8 mouse cellular contexts compared by ENCODE assay signal in genomic region chr2:180996436-180996835, GRCm38 (mm10). TPM values are rescaled to one million over a fixed set of nuclear protein-coding genes. Genes with fewer than 3 reads are reported as not detected.
DNase-seq lines count a peak whose midpoint lies in the region; ATAC-seq and TF ChIP-seq lines count a peak whose summit lies in the region.
"Had no signal": no experiment of that assay in that cellular context is flagged by ENCODE, and none has a peak within 500 bp of the region (broad histone marks: within the 10 kb centered on the region; RNA-seq: fewer than 3 reads in every experiment).

No protein-coding gene starts in this region.

- no peak overlapping the region for H3K27ac ChIP-seq in CH12.LX (ENCODE audit: insufficient read depth, low read depth)
- no peak overlapping the region for H3K27ac ChIP-seq in lung, postnatal 0 days (ENCODE audit: low read length)
- H3K27ac ChIP-seq: limb, embryonic 12.5 days had no signal

- TF ChIP-seq CTCF in CH12.LX (conservative IDR thresholded peaks at IDR 0.05 in 1 of 2, IDR thresholded peaks at IDR 0.05 in 1 of 2; ENCODE audit: low read depth in 2 of 2, low read length in 2 of 2): peak; percentile 71 to 80
- TF ChIP-seq CTCF in lung, postnatal 0 days (IDR thresholded peaks at IDR 0.05): peak; percentile 92

- no peak for TF ChIP-seq EP300 in CH12.LX (IDR thresholded peaks at IDR 0.05; ENCODE audit: low read length)
- TF ChIP-seq EP300 in lung, postnatal 0 days (IDR thresholded peaks at IDR 0.05): no peak

- no peak for TF ChIP-seq POLR2A in CH12.LX (IDR thresholded peaks at IDR 0.05; ENCODE audit: low read depth, low read length)

- no peaks in the 10 kb centered on the region for H3K4me1 ChIP-seq in CH12.LX (ENCODE audit: control insufficient read depth in 1 of 2, insufficient read depth in 2 of 2)
- no peaks in the 10 kb centered on the region for H3K4me1 ChIP-seq in lung, postnatal 0 days (ENCODE audit: insufficient read depth, low read depth, low read length)
- H3K4me1 ChIP-seq: limb, embryonic 12.5 days had no signal

- peak; percentile 56 for TF ChIP-seq RAD21 in CH12.LX (IDR thresholded peaks at IDR 0.05; ENCODE audit: low read depth, low read length)

- DNase-seq in CH12.LX (ENCODE audit: extremely low read depth) (peak; percentile 35), R1 (ENCODE audit: low read depth, low spot score) (peak; percentile 57)
- DNase-seq in embryo, embryonic 11 days: peak; percentile 64
- DNase-seq in heart, postnatal 14 days: peak; percentile 22 to 42
- DNase-seq in kidney, postnatal 25 days: peak; percentile 36 to 49
- DNase-seq in lung, postnatal 0 days (ENCODE audit: low spot score): peak; percentile 67
- peak; percentile 62 for DNase-seq in right cerebral cortex, adult 18-20 months

- H3K79me2 ChIP-seq in CH12.LX (replicated peaks; ENCODE audit: control insufficient read depth, extremely low read depth, insufficient read depth, poor library complexity, severe bottlenecking): no peaks in the 10 kb centered on the region

- no peak overlapping the region for H3K9ac ChIP-seq in CH12.LX (ENCODE audit: insufficient read depth, low read depth)
- no peak overlapping the region for H3K9ac ChIP-seq in lung, postnatal 0 days (replicated peaks; ENCODE audit: low read depth)
- H3K9ac ChIP-seq: limb, embryonic 12.5 days had no signal

- no peaks in the 10 kb centered on the region for H3K9me3 ChIP-seq in CH12.LX (replicated peaks; ENCODE audit: low read length)
- H3K9me3 ChIP-seq in lung, postnatal 0 days (ENCODE audit: low read length): no peaks in the 10 kb centered on the region
- H3K9me3 ChIP-seq: limb, embryonic 12.5 days had no signal

- H3K4me2 ChIP-seq in CH12.LX (ENCODE audit: insufficient read depth, low read depth, poor library complexity, severe bottlenecking): no peak overlapping the region
- no peak overlapping the region for H3K4me2 ChIP-seq in lung, postnatal 0 days (replicated peaks; ENCODE audit: low read depth, low read length)
- H3K4me2 ChIP-seq: limb, embryonic 12.5 days had no signal

- in situ Hi-C loops in CH12.LX (cut with MboI; ENCODE audit: low pct_ligation_motif_present, low pct_unique_long_range_greater_than_20kb, low sequenced_read_pairs): loop anchor here (5.0 kb wide), 1 partner anchor 61 kb away; no protein-coding TSS in a partner anchor

- H3K4me3 ChIP-seq in CH12.LX (replicated peaks in 1 of 3; ENCODE audit: low read depth in 2 of 3, low read length in 2 of 3, poor library complexity in 1 of 3): no peak overlapping the region
- no peak overlapping the region for H3K4me3 ChIP-seq in lung, postnatal 0 days (ENCODE audit: low read depth, low read length)
- H3K4me3 ChIP-seq: limb, embryonic 12.5 days had no signal

- WGBS in lung, postnatal 0 days: 6% methylated on average over 5 of the region's 5 CpGs

- intact Hi-C loops in heart, postnatal 14 days (cut with DNase I): loop anchor here (1.0 kb wide), 2 partner anchors 64 to 76 kb away; no protein-coding TSS in a partner anchor

- dilution Hi-C loops in CH12.LX (cut with MboI; ENCODE audit: extremely low pct_ligation_motif_present, extremely low pct_unique_long_range_greater_than_20kb, low sequenced_read_pairs): no loop called here

- no peaks in the 10 kb centered on the region for H3K36me3 ChIP-seq in CH12.LX (replicated peaks in 1 of 2; ENCODE audit: control insufficient read depth in 1 of 2, insufficient read depth in 1 of 2, low read length in 1 of 2)
- H3K36me3 ChIP-seq in lung, postnatal 0 days (ENCODE audit: insufficient read depth, low read length): no peaks in the 10 kb centered on the region
- H3K36me3 ChIP-seq: limb, embryonic 12.5 days had no signal

- no peaks in the 10 kb centered on the region for H3K27me3 ChIP-seq in CH12.LX (replicated peaks)
- H3K27me3 ChIP-seq in lung, postnatal 0 days (replicated peaks; ENCODE audit: insufficient read depth, low read length): no peaks in the 10 kb centered on the region
- H3K27me3 ChIP-seq: limb, embryonic 12.5 days had no signal

- peak; percentile 21; the same call in 1 of the 2 replicates for ATAC-seq in lung, postnatal 0 days

TF ChIP-seq in CH12.LX, 34 proteins besides CTCF, POLR2A, EP300 and RAD21:
- no peak for TF ChIP-seq NRF1 (IDR thresholded peaks at IDR 0.05; ENCODE audit: low read depth, low read length)
- no peak for TF ChIP-seq USF1 (IDR thresholded peaks at IDR 0.05; ENCODE audit: low read depth, low read length)
- no peak for TF ChIP-seq TCF12 (IDR thresholded peaks at IDR 0.05; ENCODE audit: low read depth, low read length)
- no peak for TF ChIP-seq MYC (IDR thresholded peaks at IDR 0.05; ENCODE audit: low read depth, low read length)
- TF ChIP-seq POLR2AphosphoS2 (IDR thresholded peaks at IDR 0.05; ENCODE audit: low read depth, low read length): no peak
- TF ChIP-seq SMC3 (IDR thresholded peaks at IDR 0.05; ENCODE audit: low read depth, low read length): peak; percentile 86
- no peak for TF ChIP-seq USF2 (conservative IDR thresholded peaks at IDR 0.05; ENCODE audit: low read depth, low read length)
- no peak for TF ChIP-seq BHLHE40 (IDR thresholded peaks at IDR 0.05; ENCODE audit: low read depth, low read length)

RNA-seq across cellular contexts. Expression of gene Col20a1, which starts 10.1 kb away (rescaled TPM):
- total RNA-seq in CH12.LX (2012; rRNA removed) (0.42 and 0.68 TPM in 2 replicates), CH12.LX (2014; rRNA removed) (0.52 and 0.61 TPM in 2 replicates)
- polyA plus RNA-seq in CH12.LX (2012; ENCODE audit: insufficient read length, low read depth): 1.3 and 2.2 TPM in 2 replicates
- total RNA-seq in heart, postnatal 14 days (2021): 1 to 10 TPM in 1 of 2 experiments, under 1 TPM in 1; 0.56 to 1.0 TPM
- 0.20 and 0.30 TPM in 2 replicates for polyA plus RNA-seq in lung, postnatal 0 days (2015; fragmentation: Nextera tagmentation; extraction: Ambion mirVana)

RNA-seq across cellular contexts. Expression of gene Arfgap1, which starts 29.4 kb away (rescaled TPM):
- total RNA-seq in CH12.LX (2012; rRNA removed) (32.4 and 40.4 TPM in 2 replicates), CH12.LX (2014; rRNA removed) (21.3 and 28.2 TPM in 2 replicates)
- 37.5 and 40.0 TPM in 2 replicates for polyA plus RNA-seq in CH12.LX (2012; ENCODE audit: insufficient read length, low read depth)
- 10 to 100 TPM; 41.0 to 41.8 TPM for total RNA-seq in heart, postnatal 14 days (2021)
- 50.5 and 52.9 TPM in 2 replicates for polyA plus RNA-seq in lung, postnatal 0 days (2015; fragmentation: Nextera tagmentation; extraction: Ambion mirVana)

RNA-seq across cellular contexts. Expression of gene Nkain4, which starts 41.9 kb away (rescaled TPM):
- not detected in 2 replicates for total RNA-seq in CH12.LX (2012; rRNA removed)
- total RNA-seq in CH12.LX (2014; rRNA removed): not detected in 2 replicates
- polyA plus RNA-seq in CH12.LX (2012; ENCODE audit: insufficient read length, low read depth): not detected in 2 replicates
- total RNA-seq in heart, postnatal 14 days (2021): 10 to 100 TPM; 15.3 to 15.7 TPM
- polyA plus RNA-seq in lung, postnatal 0 days (2015; fragmentation: Nextera tagmentation; extraction: Ambion mirVana): 110 and 113 TPM in 2 replicates

RNA-seq across cellular contexts. Expression of gene Chrna4, which starts 46.9 kb away (rescaled TPM):
- total RNA-seq in CH12.LX (2012; rRNA removed): not detected in 2 replicates
- total RNA-seq in CH12.LX (2014; rRNA removed): not detected in 2 replicates
- polyA plus RNA-seq in CH12.LX (2012; ENCODE audit: insufficient read length, low read depth): not detected in 2 replicates
- total RNA-seq in heart, postnatal 14 days (2021): under 1 TPM in 1 of 2 experiments, not detected in 1; 0.17 TPM
- polyA plus RNA-seq in lung, postnatal 0 days (2015; fragmentation: Nextera tagmentation; extraction: Ambion mirVana): 0.04 and 0.15 TPM in 2 replicates

Comparison
In these comparisons a context has a peak if more than half of its experiments do, and no peak if none do; other contexts are left out.
1. RNA of gene Nkain4, which starts 41.9 kb away (total RNA-seq): 15.3 to 15.7 TPM in heart, postnatal 14 days; not detected in CH12.LX; every median in the first group is over 10 times any median in the second.
2. Peak in every context shown above with its lines, with median percentiles within 50 percentile points of each other: DNase-seq.